35 mouse cellular contexts compared by ENCODE assay signal in genomic region chr17:10608146-10608545, GRCm38 (mm10).
"Had no signal": no experiment of that assay in that cellular context is flagged by ENCODE, and none has a peak within 500 bp of the region (broad histone marks: within the 10 kb centered on the region; RNA-seq: fewer than 3 reads in every experiment).

No protein-coding gene starts in this region.

- H3K9me3 ChIP-seq: heart, embryonic 10.5 days; heart, embryonic 12.5 days; heart, embryonic 13.5 days; heart, embryonic 15.5 days; hindbrain, embryonic 10.5 days; hindbrain, embryonic 12.5 days; hindbrain, embryonic 13.5 days; hindbrain, embryonic 15.5 days; intestine, embryonic 15.5 days; kidney, embryonic 15.5 days had no signal

- DNase-seq: heart, postnatal 10 days; heart, postnatal 14 days; heart, postnatal 36 days; heart, postnatal 4 days; kidney, adult 11 months; kidney, adult 18-20 months; kidney, adult 2 months; kidney, adult 8-10 months; kidney, adult 9 months; kidney, postnatal 10 days; kidney, postnatal 14 days; kidney, postnatal 25 days; kidney, postnatal 36 days; kidney, postnatal 4 days; layer of hippocampus, adult 9-11 months; layer of hippocampus, postnatal 36 days had no signal

- H3K27me3 ChIP-seq: heart, embryonic 12.5 days; heart, embryonic 13.5 days; heart, embryonic 15.5 days; hindbrain, embryonic 12.5 days; hindbrain, embryonic 13.5 days; hindbrain, embryonic 15.5 days; intestine, embryonic 15.5 days; kidney, embryonic 15.5 days had no signal

- H3K4me2 ChIP-seq: heart, embryonic 11.5 days; heart, embryonic 12.5 days; heart, embryonic 13.5 days; heart, embryonic 15.5 days; hindbrain, embryonic 12.5 days; hindbrain, embryonic 13.5 days; hindbrain, embryonic 14.5 days; hindbrain, embryonic 15.5 days; intestine, embryonic 15.5 days; kidney, embryonic 15.5 days had no signal

- H3K27ac ChIP-seq: heart, embryonic 10.5 days; heart, embryonic 13.5 days; heart, embryonic 15.5 days; hindbrain, embryonic 10.5 days; hindbrain, embryonic 12.5 days; hindbrain, embryonic 13.5 days; hindbrain, embryonic 14.5 days; hindbrain, embryonic 15.5 days; hindbrain, postnatal 0 days; intestine, embryonic 15.5 days; kidney, embryonic 15.5 days; kidney, postnatal 0 days; layer of hippocampus, adult 2 months had no signal

- ATAC-seq: hindbrain, embryonic 16.5 days; hindbrain, postnatal 0 days; inflammation-experienced regulatory T-cells, adult 6 months; intestine, embryonic 15.5 days; intestine, embryonic 16.5 days; intestine, postnatal 0 days had no signal

- H3K9ac ChIP-seq: heart, embryonic 12.5 days; heart, embryonic 13.5 days; heart, embryonic 15.5 days; hindbrain, embryonic 12.5 days; hindbrain, embryonic 13.5 days; hindbrain, embryonic 14.5 days; hindbrain, embryonic 15.5 days; intestine, embryonic 15.5 days; kidney, embryonic 15.5 days had no signal

- H3K4me3 ChIP-seq: heart, embryonic 10.5 days; heart, embryonic 12.5 days; heart, embryonic 13.5 days; heart, embryonic 15.5 days; hindbrain, embryonic 10.5 days; hindbrain, embryonic 12.5 days; hindbrain, embryonic 13.5 days; hindbrain, embryonic 15.5 days; intestine, embryonic 15.5 days; kidney, embryonic 15.5 days; layer of hippocampus, adult 2 months had no signal

- H3K36me3 ChIP-seq: heart, embryonic 10.5 days; heart, embryonic 12.5 days; heart, embryonic 13.5 days; heart, embryonic 15.5 days; hindbrain, embryonic 10.5 days; hindbrain, embryonic 12.5 days; hindbrain, embryonic 13.5 days; hindbrain, embryonic 15.5 days; intestine, embryonic 15.5 days; kidney, embryonic 15.5 days had no signal

- H3K4me1 ChIP-seq: heart, embryonic 10.5 days; heart, embryonic 12.5 days; heart, embryonic 13.5 days; heart, embryonic 15.5 days; hindbrain, embryonic 13.5 days; hindbrain, embryonic 15.5 days; intestine, embryonic 15.5 days; kidney, embryonic 15.5 days had no signal
